Mouse (Mus musculus): ENCODE results near the gene 1110008L16Rik. TPM values are rescaled to one million over a fixed set of nuclear protein-coding genes. Genes with fewer than 3 reads are reported as not detected.
"Not testable (repeated sequence)": the region's sequence is repeated elsewhere in the genome, so short reads cannot be mapped to it uniquely, and the experiment has no call there.

1110008L16Rik gene
- polyA plus RNA-seq (2015; fragmentation: Nextera tagmentation; extraction: Ambion mirVana): 8.9 and 10.0 TPM in 2 replicates

GRCm38 (mm10) chr12:55299336-55299735, at the start of gene 1110008L16Rik:
Gene 1110008L16Rik (plus strand): TSS chr12:55299577.
- no peak within 1 kb of the TSS for H3K27ac ChIP-seq
- ATAC-seq (ENCODE audit: low read depth): no peak
- H3K4me3 ChIP-seq (replicated peaks): no peak within 1 kb of the TSS
- DNase-seq: no peak
- peak within 1 kb of the TSS; percentile 50 for H3K9ac ChIP-seq
- peaks cover 42% of the 10 kb centered on the region for H3K36me3 ChIP-seq
- no peaks in the 10 kb centered on the region for H3K27me3 ChIP-seq
- H3K4me2 ChIP-seq: peak within 1 kb of the TSS; percentile 34; the same call in 1 of the 2 replicates
- H3K9me3 ChIP-seq (replicated peaks): no peaks in the 10 kb centered on the region
- H3K4me1 ChIP-seq (replicated peaks): peaks cover 35% of the 10 kb centered on the region
- 79% methylated on average over 5 of the region's 5 CpGs for WGBS (ENCODE audit: insufficient replicate concordance)

- not testable (repeated sequence) for ATAC-seq (ENCODE audit: low read depth); H3K4me2 ChIP-seq; H3K9me3 ChIP-seq (replicated peaks); DNase-seq; H3K9ac ChIP-seq; H3K4me3 ChIP-seq (replicated peaks); H3K27ac ChIP-seq; H3K4me1 ChIP-seq (replicated peaks); H3K27me3 ChIP-seq
- H3K36me3 ChIP-seq: peaks cover 21% of the 10 kb centered on the region
- no CpG with 5 or more reads among the region's 8 CpGs for WGBS (ENCODE audit: insufficient replicate concordance)
Measured at GRCm38 (mm10) chr12:55261950-55262349, 37.4 kb upstream of the 1110008L16Rik start.

GRCm38 (mm10) chr12:55263385-55263784, 36.0 kb upstream of the 1110008L16Rik start:
- H3K27me3 ChIP-seq; H3K27ac ChIP-seq; H3K9ac ChIP-seq; H3K4me1 ChIP-seq (replicated peaks); H3K4me2 ChIP-seq; ATAC-seq (ENCODE audit: low read depth); DNase-seq; H3K4me3 ChIP-seq (replicated peaks); H3K9me3 ChIP-seq (replicated peaks): not testable (repeated sequence)
- WGBS (ENCODE audit: insufficient replicate concordance): no CpG with 5 or more reads among the region's 5 CpGs
- peaks cover 10% of the 10 kb centered on the region for H3K36me3 ChIP-seq

- ATAC-seq (ENCODE audit: low read depth) (no peak), DNase-seq (no peak)
- H3K4me1 ChIP-seq (replicated peaks): no peaks in the 10 kb centered on the region
- no peak overlapping the region for H3K4me2 ChIP-seq
- H3K36me3 ChIP-seq: no peaks in the 10 kb centered on the region
- 69% methylated on average over 3 of the region's 3 CpGs for WGBS (ENCODE audit: insufficient replicate concordance)
- no peak overlapping the region for H3K9ac ChIP-seq
- H3K27me3 ChIP-seq: no peaks in the 10 kb centered on the region
- no peak overlapping the region for H3K27ac ChIP-seq
- no peak overlapping the region for H3K4me3 ChIP-seq (replicated peaks)
- no peaks in the 10 kb centered on the region for H3K9me3 ChIP-seq (replicated peaks)
Measured at GRCm38 (mm10) chr12:55272243-55272642, 27.1 kb upstream of the 1110008L16Rik start.

- not testable (repeated sequence) for H3K4me3 ChIP-seq (replicated peaks); H3K4me1 ChIP-seq (replicated peaks); DNase-seq; H3K27ac ChIP-seq; H3K9me3 ChIP-seq (replicated peaks); H3K36me3 ChIP-seq; H3K9ac ChIP-seq; H3K27me3 ChIP-seq; H3K4me2 ChIP-seq
- peak; percentile 61 for ATAC-seq (ENCODE audit: low read depth)
- WGBS (ENCODE audit: insufficient replicate concordance): 75% methylated on average over 4 of the region's 6 CpGs
Measured at GRCm38 (mm10) chr12:55277583-55277982, 21.8 kb upstream of the 1110008L16Rik start.

- Histone ChIP-seq H3K36me3 (peaks cover 52% of the 10 kb centered on the region), H3K4me1 (replicated peaks) (peaks cover 27% of the 10 kb centered on the region), H3K9me3 (replicated peaks) (no peaks in the 10 kb centered on the region), H3K27me3 (no peaks in the 10 kb centered on the region), H3K27ac (no peak overlapping the region), H3K4me3 (replicated peaks) (no peak overlapping the region), H3K9ac (no peak overlapping the region), H3K4me2 (no peak overlapping the region)
- DNase-seq (no peak), ATAC-seq (ENCODE audit: low read depth) (no peak)
- 87% methylated on average over 9 of the region's 9 CpGs for WGBS (ENCODE audit: insufficient replicate concordance)
Measured at GRCm38 (mm10) chr12:55298112-55298511, 1.3 kb upstream of the 1110008L16Rik start.

- H3K9ac ChIP-seq: peak overlapping the region; percentile 80
- no peaks in the 10 kb centered on the region for H3K9me3 ChIP-seq (replicated peaks)
- ATAC-seq (ENCODE audit: low read depth) (no peak), DNase-seq (no peak)
- peaks cover 38% of the 10 kb centered on the region for H3K4me1 ChIP-seq (replicated peaks)
- peaks cover 34% of the 10 kb centered on the region for H3K36me3 ChIP-seq
- H3K27ac ChIP-seq: peak overlapping the region; percentile 98; the same call in 1 of the 2 replicates
- 71% methylated on average over 3 of the region's 3 CpGs for WGBS (ENCODE audit: insufficient replicate concordance)
- H3K4me2 ChIP-seq: peak overlapping the region; percentile 71
- H3K27me3 ChIP-seq: no peaks in the 10 kb centered on the region
- H3K4me3 ChIP-seq (replicated peaks): peak overlapping the region; percentile 69
Measured at GRCm38 (mm10) chr12:55300820-55301351, 1.5 kb downstream of the 1110008L16Rik start.

GRCm38 (mm10) chr12:55301472-55302300, 2.3 kb downstream of the 1110008L16Rik start:
- H3K27me3 ChIP-seq: no peaks in the 10 kb centered on the region
- H3K4me2 ChIP-seq: peak overlapping the region; percentile 71
- no peaks in the 10 kb centered on the region for H3K9me3 ChIP-seq (replicated peaks)
- DNase-seq: peak; percentile 11
- H3K4me3 ChIP-seq (replicated peaks): peak overlapping the region; percentile 69
- no peak for ATAC-seq (ENCODE audit: low read depth)
- H3K27ac ChIP-seq: peak overlapping the region; percentile 98
- peaks cover 34% of the 10 kb centered on the region for H3K36me3 ChIP-seq
- H3K9ac ChIP-seq: peak overlapping the region; percentile 80
- WGBS (ENCODE audit: insufficient replicate concordance): 23% methylated on average over 11 of the region's 11 CpGs
- peaks cover 38% of the 10 kb centered on the region for H3K4me1 ChIP-seq (replicated peaks)

GRCm38 (mm10) chr12:55302485-55303441, 3.4 kb downstream of the 1110008L16Rik start, which contains the start of gene Ppp2r3c:
Gene Ppp2r3c (minus strand): TSS chr12:55302998.
- H3K4me1 ChIP-seq (replicated peaks): peaks cover 38% of the 10 kb centered on the region
- H3K36me3 ChIP-seq: peaks cover 29% of the 10 kb centered on the region
- H3K9me3 ChIP-seq (replicated peaks): no peaks in the 10 kb centered on the region
- H3K9ac ChIP-seq: peak within 1 kb of the TSS; percentile 80
- under 1% methylated on average over 55 of the region's 55 CpGs for WGBS (ENCODE audit: insufficient replicate concordance)
- ATAC-seq (ENCODE audit: low read depth) (peak; percentile 94), DNase-seq (peak; percentile 90)
- H3K4me3 ChIP-seq (replicated peaks): peak within 1 kb of the TSS; percentile 69
- H3K27me3 ChIP-seq: no peaks in the 10 kb centered on the region
- peak within 1 kb of the TSS; percentile 98 for H3K27ac ChIP-seq
- H3K4me2 ChIP-seq: peak within 1 kb of the TSS; percentile 71

GRCm38 (mm10) chr12:55306371-55306770, 7.0 kb downstream of the 1110008L16Rik start:
- no peaks in the 10 kb centered on the region for H3K9me3 ChIP-seq (replicated peaks)
- peaks cover 26% of the 10 kb centered on the region for H3K36me3 ChIP-seq
- no peak overlapping the region for H3K4me3 ChIP-seq (replicated peaks)
- no peak overlapping the region for H3K9ac ChIP-seq
- H3K27me3 ChIP-seq: no peaks in the 10 kb centered on the region
- H3K4me1 ChIP-seq (replicated peaks): peaks cover 15% of the 10 kb centered on the region
- WGBS (ENCODE audit: insufficient replicate concordance): 82% methylated on average over 4 of the region's 4 CpGs
- DNase-seq: no peak
- ATAC-seq (ENCODE audit: low read depth): no peak
- no peak overlapping the region for H3K27ac ChIP-seq
- H3K4me2 ChIP-seq: no peak overlapping the region

- ATAC-seq (ENCODE audit: low read depth): no peak
- Histone ChIP-seq H3K36me3 (peaks cover 28% of the 10 kb centered on the region), H3K27me3 (no peaks in the 10 kb centered on the region), H3K4me3 (replicated peaks) (no peak overlapping the region), H3K9ac (no peak overlapping the region), H3K4me1 (replicated peaks) (peaks cover 11% of the 10 kb centered on the region), H3K9me3 (replicated peaks) (no peaks in the 10 kb centered on the region), H3K4me2 (no peak overlapping the region), H3K27ac (no peak overlapping the region)
- WGBS (ENCODE audit: insufficient replicate concordance): 71% methylated on average over 6 of the region's 6 CpGs
- no peak for DNase-seq
Measured at GRCm38 (mm10) chr12:55307566-55307965, 8.2 kb downstream of the 1110008L16Rik start.

Data from liver, embryonic 13.5 days (tissue).